9 mouse cellular contexts compared by ENCODE assay signal in genomic region chr2:35640576-35640975, GRCm38 (mm10).
A peak's percentile ranks its signal among the peaks of the same experiment; 100 is the strongest.
DNase-seq lines count a peak whose midpoint lies in the region; ATAC-seq and TF ChIP-seq lines count a peak whose summit lies in the region.
"Had no signal": no experiment of that assay in that cellular context is flagged by ENCODE, and none has a peak within 500 bp of the region (broad histone marks: within the 10 kb centered on the region; RNA-seq: fewer than 3 reads in every experiment).

No protein-coding gene starts in this region.

- WGBS in kidney, embryonic 15.5 days, result 58% methylated on average over 13 of the region's 13 CpGs
- 87% methylated on average over 13 of the region's 13 CpGs for whole genome bisulfite sequencing in midbrain, embryonic 13.5 days
- 89% methylated on average over 13 of the region's 13 CpGs for WGBS in thymus, adult 2 months
- WGBS in midbrain, postnatal 0 days, result 78% methylated on average over 13 of the region's 13 CpGs

- intact Hi-C loops in left cerebral cortex, adult 2 months (cut with DNase I), result loop anchor here (2.0 kb wide), 1 partner anchor 82 kb away; the partner anchor contains the start of gene Dab2ip

- no peaks in the 10 kb centered on the region for H3K9me3 ChIP-seq in kidney, embryonic 15.5 days (replicated peaks)
- H3K9me3 ChIP-seq in midbrain, embryonic 13.5 days, result no peaks in the 10 kb centered on the region
- H3K9me3 ChIP-seq in midbrain, postnatal 0 days (ENCODE audit: low read length), result no peaks in the 10 kb centered on the region
- H3K9me3 ChIP-seq: neural tube, embryonic 12.5 days had no signal

- no peak overlapping the region for H3K4me2 ChIP-seq in kidney, embryonic 15.5 days
- H3K4me2 ChIP-seq in midbrain, embryonic 13.5 days (replicated peaks), result no peak overlapping the region
- H3K4me2 ChIP-seq in midbrain, postnatal 0 days (ENCODE audit: low read depth, low read length, poor library complexity, severe bottlenecking), result no peak overlapping the region
- H3K4me2 ChIP-seq: neural tube, embryonic 12.5 days had no signal

- no peak overlapping the region for H3K4me3 ChIP-seq in kidney, embryonic 15.5 days (replicated peaks)
- no peak overlapping the region for H3K4me3 ChIP-seq in left cerebral cortex, adult 2 months
- H3K4me3 ChIP-seq in midbrain, embryonic 13.5 days (replicated peaks), result no peak overlapping the region
- no peak overlapping the region for H3K4me3 ChIP-seq in thymus, adult 2 months (ENCODE audit: control insufficient read depth, insufficient read depth, low read length)
- no peak overlapping the region for H3K4me3 ChIP-seq in midbrain, postnatal 0 days (ENCODE audit: low read depth, low read length)
- H3K4me3 ChIP-seq: neural tube, embryonic 12.5 days had no signal

- no peak overlapping the region for H3K9ac ChIP-seq in kidney, embryonic 15.5 days
- H3K9ac ChIP-seq in midbrain, embryonic 13.5 days (replicated peaks), result no peak overlapping the region
- no peak overlapping the region for H3K9ac ChIP-seq in midbrain, postnatal 0 days (replicated peaks; ENCODE audit: low read length, poor library complexity, severe bottlenecking)
- H3K9ac ChIP-seq: neural tube, embryonic 12.5 days had no signal

- H3K36me3 ChIP-seq in kidney, embryonic 15.5 days, result peaks cover 38% of the 10 kb centered on the region
- no peaks in the 10 kb centered on the region for H3K36me3 ChIP-seq in midbrain, embryonic 13.5 days
- H3K36me3 ChIP-seq in thymus, adult 2 months (ENCODE audit: control insufficient read depth, insufficient read depth, low read length), result no peaks in the 10 kb centered on the region
- no peaks in the 10 kb centered on the region for H3K36me3 ChIP-seq in midbrain, postnatal 0 days (ENCODE audit: insufficient read depth, low read length)

- no peak for ATAC-seq in kidney, embryonic 15.5 days (replicated peaks; ENCODE audit: low FRiP score)
- ATAC-seq in midbrain, embryonic 13.5 days, result no peak
- ATAC-seq in midbrain, postnatal 0 days (ENCODE audit: low FRiP score), result no peak

- peak overlapping the region; percentile 11; the same call in 1 of the 2 replicates for H3K27ac ChIP-seq in kidney, embryonic 15.5 days
- no peak overlapping the region for H3K27ac ChIP-seq in left cerebral cortex, adult 2 months
- no peak overlapping the region for H3K27ac ChIP-seq in midbrain, embryonic 13.5 days
- no peak overlapping the region for H3K27ac ChIP-seq in thymus, adult 2 months (ENCODE audit: control insufficient read depth, insufficient read depth, low read length)
- H3K27ac ChIP-seq in midbrain, postnatal 0 days (ENCODE audit: low read depth, low read length), result no peak overlapping the region
- H3K27ac ChIP-seq: neural tube, embryonic 12.5 days had no signal

- no peak for TF ChIP-seq POLR2A in thymus, adult 2 months (IDR thresholded peaks at IDR 0.05; ENCODE audit: control insufficient read depth, extremely low read depth, insufficient read depth, low read length, poor library complexity)

- peaks cover 13% of the 10 kb centered on the region for H3K4me1 ChIP-seq in kidney, embryonic 15.5 days
- H3K4me1 ChIP-seq in midbrain, embryonic 13.5 days (replicated peaks), result peaks cover 13% of the 10 kb centered on the region
- no peaks in the 10 kb centered on the region for H3K4me1 ChIP-seq in thymus, adult 2 months (replicated peaks; ENCODE audit: control insufficient read depth, insufficient read depth, low read length)
- H3K4me1 ChIP-seq in midbrain, postnatal 0 days (ENCODE audit: insufficient read depth, low read length), result no peaks in the 10 kb centered on the region

- DNase-seq in kidney, adult 9 months, result no peak
- DNase-seq in gonadal fat pad, adult 2 months (ENCODE audit: low read depth), result peak; percentile 42
- peak; percentile 75 to 81 for DNase-seq in left cerebral cortex, adult 2 months (ENCODE audit: extremely low spot score in 1 of 2, low spot score in 2 of 2)
- peak; percentile 85 to 89 for DNase-seq in right cerebral cortex, postnatal 36 days (ENCODE audit: low spot score in 2 of 2)
- DNase-seq in thymus, adult 2 months, result no peak
- no peak for DNase-seq in midbrain, postnatal 0 days (ENCODE audit: low spot score)

- H3K27me3 ChIP-seq in kidney, embryonic 15.5 days, result no peaks in the 10 kb centered on the region
- no peaks in the 10 kb centered on the region for H3K27me3 ChIP-seq in midbrain, embryonic 13.5 days
- H3K27me3 ChIP-seq in thymus, adult 2 months (ENCODE audit: control insufficient read depth, insufficient read depth, low read length), result no peaks in the 10 kb centered on the region
- H3K27me3 ChIP-seq in midbrain, postnatal 0 days (ENCODE audit: insufficient read depth, low read length), result no peaks in the 10 kb centered on the region
- H3K27me3 ChIP-seq: neural tube, embryonic 12.5 days had no signal

- TF ChIP-seq CTCF in left cerebral cortex, adult 2 months (IDR thresholded peaks at IDR 0.05), result no peak
- no peak for TF ChIP-seq CTCF in thymus, adult 2 months (IDR thresholded peaks at IDR 0.05; ENCODE audit: borderline replicate concordance, control insufficient read depth, extremely low read depth, insufficient read depth, low read length, poor library complexity)
- no peak for TF ChIP-seq CTCF in midbrain, postnatal 0 days (IDR thresholded peaks at IDR 0.05)

Comparison
In these comparisons a context has a peak if more than half of its experiments do, and no peak if none do; other contexts are left out.
1. DNase-seq: peak in gonadal fat pad, adult 2 months (single experiment), left cerebral cortex, adult 2 months (2 of 2) and right cerebral cortex, postnatal 36 days (2 of 2); none in kidney, adult 9 months (single experiment), thymus, adult 2 months (single experiment) and midbrain, postnatal 0 days (single experiment).